Mouse (Mus musculus) heart, postnatal 0 days (tissue): Measurements from ENCODE around the gene Bnipl.

Experiments used
- CTCF ChIP-seq: IDR thresholded peaks from 2 replicates; pipeline ENCODE4 v1.5.1; 2016; ENCODE audit warnings: antibody characterized with exemption, control low read depth, low read depth
- EP300 ChIP-seq: IDR thresholded peaks from 2 replicates; pipeline ENCODE4 v1.6.1; 2016; ENCODE audit warnings: antibody characterized with exemption, low read depth

DNA sequence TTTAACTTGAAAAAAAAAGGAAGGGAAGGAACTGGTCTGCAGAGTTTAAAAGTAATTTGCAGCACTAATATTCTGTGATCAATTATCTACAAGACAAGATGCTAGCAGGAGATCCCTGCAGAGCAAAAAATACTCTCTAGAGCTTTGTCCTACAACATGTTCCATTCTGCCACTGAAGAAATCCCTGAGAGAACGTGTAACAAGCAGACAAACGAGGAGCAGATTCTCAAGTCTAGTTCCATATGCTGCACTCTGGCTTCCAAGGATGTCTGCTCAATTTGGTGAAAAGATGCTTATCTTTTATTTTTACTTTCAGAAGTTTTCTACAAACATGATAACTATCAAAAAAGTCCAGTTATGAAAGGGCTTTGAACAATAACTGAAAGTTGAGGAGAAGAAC, 50.4 kb downstream of the Bnipl start:
- TF ChIP-seq EP300 (no peak), CTCF (no peak)
